Mouse (Mus musculus): ENCODE measurements around the gene Gm17720. TPM values are rescaled to one million over a fixed set of nuclear protein-coding genes. Genes with fewer than 3 reads are reported as not detected.
"Not testable (repeated sequence)": the region's sequence is repeated elsewhere in the genome, so short reads cannot be mapped to it uniquely, and the experiment has no call there.

The Gm17720 gene
- total RNA-seq, 4 experiments from 2014 or later = not detected

DNA sequence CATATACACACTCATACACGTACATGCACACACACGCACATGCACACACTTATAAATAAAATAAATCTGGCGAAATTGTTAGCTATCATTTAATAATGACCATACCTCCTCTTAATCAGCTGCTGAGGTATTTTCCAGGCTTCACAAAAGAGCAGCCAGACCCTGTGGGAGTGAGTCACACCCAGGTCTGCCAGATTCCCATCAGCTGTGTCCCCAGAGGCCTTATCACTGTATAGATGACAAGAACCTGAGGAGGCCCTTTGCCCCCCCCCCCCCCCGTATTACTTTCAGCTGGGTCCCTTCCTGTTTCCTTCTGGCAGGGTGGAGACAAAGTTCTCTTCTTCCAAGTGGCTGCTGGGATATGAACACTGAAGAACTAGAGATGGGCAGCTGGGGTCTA lies 62.0 kb downstream of the Gm17720 start:
- no peak for DNase-seq (ENCODE audit: low spot score in 2 of 2)

DNA sequence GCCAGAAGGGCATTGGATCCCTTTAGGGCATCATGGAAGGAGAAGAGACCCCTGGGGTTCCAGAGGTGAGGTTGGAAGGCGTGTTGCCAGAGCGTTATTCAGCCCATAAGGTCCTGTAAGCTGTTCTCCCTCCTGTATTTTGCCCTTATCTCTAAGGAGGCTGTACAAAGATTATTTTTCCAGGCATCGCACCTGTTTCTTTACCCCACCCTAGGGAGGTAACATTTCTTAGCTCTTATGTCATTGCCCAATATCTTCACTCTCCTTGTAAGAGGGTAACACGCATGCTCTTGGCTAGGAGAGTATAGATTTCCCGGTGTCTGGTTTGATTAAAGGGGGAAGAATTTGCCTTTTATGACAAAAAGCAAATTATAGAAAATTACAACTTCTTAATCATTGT lies 62.9 kb downstream of the Gm17720 start, which contains the start of gene Chst4:
TSS of gene Chst4 (minus strand) at position 82 of the 400 bp plus-strand sequence.
- no peak for DNase-seq (ENCODE audit: low spot score in 2 of 2)

DNA sequence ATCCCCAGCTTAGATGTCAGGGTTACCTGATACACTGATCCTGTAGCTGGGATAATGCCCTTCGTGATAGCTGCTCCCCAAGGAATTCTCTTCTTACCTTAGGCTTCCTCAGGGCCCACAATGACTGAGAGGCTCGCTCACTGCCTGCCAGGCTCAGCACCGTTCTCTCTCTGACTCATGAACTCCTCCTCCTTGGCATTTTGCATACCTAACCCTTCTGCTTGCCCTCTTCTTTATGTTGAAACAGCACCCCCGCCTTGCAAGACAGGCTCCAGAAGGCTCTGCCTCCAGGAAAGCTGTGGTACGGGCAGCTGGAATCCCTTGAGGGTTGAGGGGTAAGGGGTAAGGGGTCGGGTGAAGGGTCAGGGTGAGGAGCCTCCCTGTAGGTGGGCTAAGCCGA lies 63.3 kb downstream of the Gm17720 start:
- DNase-seq (ENCODE audit: low spot score in 2 of 2) = no peak

DNA sequence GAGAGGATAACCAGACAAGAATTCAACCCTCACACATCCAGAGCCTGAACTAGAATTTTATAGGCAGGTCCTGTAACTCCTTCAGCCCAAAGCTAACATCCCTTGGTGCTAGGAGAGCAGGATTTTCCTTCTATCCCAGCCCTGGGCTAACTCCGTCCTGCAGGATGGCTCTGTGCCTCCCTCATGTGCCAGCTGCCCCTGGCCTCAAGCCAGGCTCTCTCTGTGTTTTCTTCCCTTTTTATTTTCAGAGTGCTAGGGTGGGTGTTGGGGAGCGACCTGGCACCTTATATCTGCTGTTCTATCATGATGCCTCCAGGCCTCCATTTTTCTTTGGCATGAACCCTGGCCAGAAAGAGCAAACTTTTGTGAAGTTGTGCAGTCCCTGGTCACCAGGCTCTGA lies 66.4 kb downstream of the Gm17720 start:
- DNase-seq (ENCODE audit: low spot score in 2 of 2) = no peak

DNA sequence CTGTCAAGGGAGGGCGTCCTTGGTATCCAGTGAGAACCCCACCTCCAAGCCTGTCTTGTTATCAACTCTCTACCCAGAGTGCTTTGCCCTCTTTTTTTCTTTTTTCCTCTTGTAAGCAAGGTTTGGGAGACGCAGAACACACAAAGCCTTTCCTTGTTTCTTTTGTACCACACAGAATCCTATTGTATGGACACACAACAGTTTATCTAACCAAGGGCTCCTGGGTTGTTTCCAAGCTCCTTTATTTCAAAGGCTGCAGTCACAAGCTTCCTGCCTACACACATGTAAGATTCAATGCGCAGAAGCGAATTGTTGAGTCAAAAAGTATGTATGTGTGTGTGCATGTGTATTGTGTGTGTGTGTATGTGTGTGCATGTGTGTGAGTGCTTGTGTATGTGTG lies 68.2 kb downstream of the Gm17720 start:
- DNase-seq (ENCODE audit: low spot score in 2 of 2) = no peak

DNA sequence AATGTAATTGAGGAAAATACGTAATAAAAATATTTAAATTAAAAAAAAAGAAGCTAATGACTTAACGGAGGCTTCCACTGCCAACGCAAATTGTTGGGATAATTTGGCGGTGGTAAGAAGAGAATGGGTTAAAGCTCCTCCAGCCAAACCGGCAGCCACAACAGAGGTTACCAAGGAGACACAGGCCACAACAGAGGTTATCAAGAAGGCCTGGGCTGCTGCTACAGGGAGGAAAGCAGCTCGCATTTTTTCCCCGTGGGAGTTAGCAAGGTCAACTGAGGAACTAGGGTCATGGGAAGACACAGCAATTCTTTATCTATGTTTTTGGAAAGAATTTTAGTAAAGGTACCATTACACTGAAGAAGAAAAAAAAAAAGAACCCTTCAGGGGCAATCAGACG lies 68.8 kb downstream of the Gm17720 start:
- not testable (repeated sequence) for DNase-seq (ENCODE audit: low spot score in 2 of 2)

Other genes starting within 250 kb of the Gm17720 start
- 1 to 10 TPM; 2.3 to 2.9 (median 2.9) TPM for gene Phlpp2, start 234.2 kb downstream of the Gm17720 start, total RNA-seq (2022)
- not detected for gene Marveld3, start 140.6 kb downstream of the Gm17720 start, total RNA-seq (2022)
- under 1 TPM in 1 of 4 experiments, not detected in 3; 0.59 TPM for gene Tat, start 112.3 kb downstream of the Gm17720 start, total RNA-seq (2022)
- gene Chst4, start 63.0 kb downstream of the Gm17720 start, total RNA-seq (2022) = not detected
- gene Zfp612, start 23.0 kb downstream of the Gm17720 start, total RNA-seq (2022) = 1 to 10 TPM; 4.4 to 7.0 (median 5.8) TPM
- not detected for gene Gm21964, start 1.5 kb downstream of the Gm17720 start, total RNA-seq (2022)
- not detected for gene Calb2, start 65.5 kb upstream of the Gm17720 start, total RNA-seq (2022)
- gene Cmtr2, start 112.9 kb upstream of the Gm17720 start, total RNA-seq (2022) = 1 to 10 TPM; 2.6 to 4.4 (median 3.4) TPM
- under 1 TPM in 3 of 4 experiments, not detected in 1; 0.02 TPM for gene Hydin, start 164.2 kb upstream of the Gm17720 start, total RNA-seq (2022)

All from gastrocnemius, adult 8-10 months (tissue).